Mouse (Mus musculus): ENCODE results near the gene Ly9.

DNA sequence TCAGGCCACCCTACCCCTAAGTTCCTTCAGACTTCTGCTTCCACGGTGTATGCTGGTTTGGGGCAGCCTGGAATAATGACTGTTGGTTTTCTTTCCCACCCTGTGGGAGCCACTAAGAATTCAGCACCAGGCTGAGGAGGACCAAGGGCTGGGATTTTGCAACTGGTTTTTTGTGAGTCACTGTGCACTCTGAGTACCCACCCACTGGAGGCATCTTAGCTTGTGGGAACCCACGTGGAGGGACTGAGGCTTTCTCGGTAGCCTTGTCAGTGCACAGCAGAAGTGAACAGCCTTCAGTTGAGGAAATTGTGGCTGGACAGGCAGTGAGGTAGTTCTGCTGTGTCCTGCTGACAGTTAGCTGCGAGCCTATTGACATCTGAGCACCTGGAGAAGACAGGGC, 48.3 kb downstream of the Ly9 start, which contains the start of gene Cd244a:
- no peak for TF ChIP-seq CTCF (IDR thresholded peaks at IDR 0.05; ENCODE audit: borderline replicate concordance, control insufficient read depth, extremely low read depth, insufficient read depth, low read length, poor library complexity)
- no peak for TF ChIP-seq POLR2A (IDR thresholded peaks at IDR 0.05; ENCODE audit: control insufficient read depth, extremely low read depth, insufficient read depth, low read length, poor library complexity)

Data from thymus, adult 2 months (tissue).